Mouse (Mus musculus) lung, embryonic 16.5 days (tissue): Measurements from ENCODE around the gene Meox1. TPM values are rescaled to one million over a fixed set of nuclear protein-coding genes. Genes with fewer than 3 reads are reported as not detected.

Experiments
- polyA plus RNA-seq: library from polyadenylated mRNA; unstranded; fragments of >200 nt; fragmentation: Nextera tagmentation; extraction: Ambion mirVana; gene quantifications from 2 replicates; pipeline ENCODE4 v1.2.1, GENCODE M21; 2015

Meox1 gene
- polyA plus RNA-seq, 1 experiment from 2014 or later, result 11.7 TPM

Other genes with a start within 250 kb of the Meox1 start
- gene Arl4d, start 228.8 kb downstream of the Meox1 start, polyA plus RNA-seq, result 6.8 and 7.4 TPM in 2 replicates
- gene Dhx8, start 161.5 kb downstream of the Meox1 start, polyA plus RNA-seq, result 26.2 and 32.1 TPM in 2 replicates
- 10.3 and 13.4 TPM in 2 replicates for gene Etv4, start 109.0 kb downstream of the Meox1 start, polyA plus RNA-seq
- 0.53 and 0.63 TPM in 2 replicates for gene Sost, start 72.6 kb upstream of the Meox1 start, polyA plus RNA-seq
- gene Cfap97d1, start 89.9 kb upstream of the Meox1 start, polyA plus RNA-seq, result not detected in 2 replicates
- 21.7 and 23.8 TPM in 2 replicates for gene Dusp3, start 92.6 kb upstream of the Meox1 start, polyA plus RNA-seq
- gene Mpp3, start 134.1 kb upstream of the Meox1 start, polyA plus RNA-seq, result 3.7 and 4.1 TPM in 2 replicates
- 0.74 and 1.1 TPM in 2 replicates for gene Cd300lg, start 147.1 kb upstream of the Meox1 start, polyA plus RNA-seq
- gene Mpp2, start 194.1 kb upstream of the Meox1 start, polyA plus RNA-seq, result 6.1 and 6.4 TPM in 2 replicates
- not detected in 2 replicates for gene Ppy, start 206.9 kb upstream of the Meox1 start, polyA plus RNA-seq
- not detected in 2 replicates for gene Pyy, start 213.5 kb upstream of the Meox1 start, polyA plus RNA-seq